Mouse (Mus musculus): Measurements from ENCODE around the gene Cpne1. TPM values are rescaled to one million over a fixed set of nuclear protein-coding genes. Genes with fewer than 3 reads are reported as not detected.

Gene Cpne1
- total and polyA plus RNA-seq, 2 experiments from 2014 or later: 18.3 to 47.5 TPM

DNA sequence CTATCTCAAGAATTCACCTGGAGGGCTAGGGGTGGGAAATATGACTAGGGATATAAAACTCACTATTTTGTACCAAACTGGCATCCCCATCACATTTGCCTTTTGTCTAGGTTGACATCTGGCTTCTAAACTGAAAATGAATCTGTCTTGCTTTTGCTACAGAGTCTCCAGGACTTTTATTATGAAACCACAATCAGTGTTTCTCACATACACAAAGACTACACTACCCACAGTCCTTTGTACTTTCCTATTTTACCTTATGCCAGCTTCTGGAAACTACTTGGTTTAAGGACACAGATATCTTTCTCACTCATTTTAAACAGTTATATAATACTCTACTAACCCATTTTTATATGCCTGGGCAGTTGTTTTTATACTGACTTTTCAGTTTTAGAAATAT lies 86.3 kb downstream of the Cpne1 start:
- DNase-seq (ENCODE audit: low spot score) (no peak), ATAC-seq (ENCODE audit: insufficient read depth, low read depth) (no peak)
- H3K36me3 ChIP-seq (replicated peaks; ENCODE audit: control insufficient read depth, insufficient read depth, low read length): no peaks in the 10 kb centered on the region
- H3K27ac ChIP-seq (ENCODE audit: low read depth): no peak overlapping the region
- H3K4me1 ChIP-seq (ENCODE audit: control insufficient read depth, insufficient read depth): no peaks in the 10 kb centered on the region
- no peak overlapping the region for H3K4me2 ChIP-seq (ENCODE audit: low read depth, low read length)
- H3K9ac ChIP-seq (replicated peaks; ENCODE audit: low read depth, low read length): no peak overlapping the region
- H3K9me3 ChIP-seq (replicated peaks; ENCODE audit: control insufficient read depth, low read length): no peaks in the 10 kb centered on the region
- no peak overlapping the region for H3K4me3 ChIP-seq (ENCODE audit: low read depth, low read length)
- no peaks in the 10 kb centered on the region for H3K27me3 ChIP-seq (ENCODE audit: control insufficient read depth, insufficient read depth, low read length)
- no peak for TF ChIP-seq CTCF (IDR thresholded peaks at IDR 0.05; ENCODE audit: low read depth)
- TF ChIP-seq EP300 (IDR thresholded peaks at IDR 0.05; ENCODE audit: low read depth): no peak

Other genes with a start within 250 kb of the Cpne1 start
- 85.7 and 167 TPM in 2 replicates for gene Uqcc1, start 181.7 kb downstream of the Cpne1 start, total RNA-seq (2014; rRNA removed; ENCODE audit: low replicate concordance)
- gene Uqcc1, start 181.7 kb downstream of the Cpne1 start, polyA plus RNA-seq (2015; fragmentation: Nextera tagmentation; extraction: Ambion mirVana): 149 and 167 TPM in 2 replicates
- gene Gm15557, start 171.2 kb downstream of the Cpne1 start, total RNA-seq (2014; rRNA removed; ENCODE audit: low replicate concordance): not detected in 2 replicates
- gene Gm15557, start 171.2 kb downstream of the Cpne1 start, polyA plus RNA-seq (2015; fragmentation: Nextera tagmentation; extraction: Ambion mirVana): not detected in 2 replicates
- gene Gdf5, start 166.6 kb downstream of the Cpne1 start, total RNA-seq (2014; rRNA removed; ENCODE audit: low replicate concordance): 0.84 TPM in 1 of 2 replicates, not detected in the other
- gene Gdf5, start 166.6 kb downstream of the Cpne1 start, polyA plus RNA-seq (2015; fragmentation: Nextera tagmentation; extraction: Ambion mirVana): 0.10 and 0.22 TPM in 2 replicates
- 3.7 and 9.8 TPM in 2 replicates for gene Cep250, start 155.5 kb downstream of the Cpne1 start, total RNA-seq (2014; rRNA removed; ENCODE audit: low replicate concordance)
- gene Cep250, start 155.5 kb downstream of the Cpne1 start, polyA plus RNA-seq (2015; fragmentation: Nextera tagmentation; extraction: Ambion mirVana): 3.6 and 4.0 TPM in 2 replicates
- 0.04 and 0.58 TPM in 2 replicates for gene 6430550D23Rik, start 104.0 kb downstream of the Cpne1 start, total RNA-seq (2014; rRNA removed; ENCODE audit: low replicate concordance)
- gene 6430550D23Rik, start 104.0 kb downstream of the Cpne1 start, polyA plus RNA-seq (2015; fragmentation: Nextera tagmentation; extraction: Ambion mirVana): 0.10 and 0.65 TPM in 2 replicates
- gene Ergic3, start 103.9 kb downstream of the Cpne1 start, total RNA-seq (2014; rRNA removed; ENCODE audit: low replicate concordance): 73.9 and 94.5 TPM in 2 replicates
- gene Ergic3, start 103.9 kb downstream of the Cpne1 start, polyA plus RNA-seq (2015; fragmentation: Nextera tagmentation; extraction: Ambion mirVana): 99.5 and 100 TPM in 2 replicates
- gene Fer1l4, start 59.0 kb downstream of the Cpne1 start, total RNA-seq (2014; rRNA removed; ENCODE audit: low replicate concordance): 0.61 TPM in 1 of 2 replicates, not detected in the other
- not detected in 2 replicates for gene Fer1l4, start 59.0 kb downstream of the Cpne1 start, polyA plus RNA-seq (2015; fragmentation: Nextera tagmentation; extraction: Ambion mirVana)
- 0.08 and 2.1 TPM in 2 replicates for gene Spag4, start 46.8 kb downstream of the Cpne1 start, total RNA-seq (2014; rRNA removed; ENCODE audit: low replicate concordance)
- 0.84 and 1.2 TPM in 2 replicates for gene Spag4, start 46.8 kb downstream of the Cpne1 start, polyA plus RNA-seq (2015; fragmentation: Nextera tagmentation; extraction: Ambion mirVana)
- 33.2 and 35.0 TPM in 2 replicates for gene Rbm12, start within 50 bp of the Cpne1 start, total RNA-seq (2014; rRNA removed; ENCODE audit: low replicate concordance)
- 8.8 and 9.5 TPM in 2 replicates for gene Rbm12, start within 50 bp of the Cpne1 start, polyA plus RNA-seq (2015; fragmentation: Nextera tagmentation; extraction: Ambion mirVana)
- 25.7 and 36.5 TPM in 2 replicates for gene Gm28036, start 15.1 kb upstream of the Cpne1 start, total RNA-seq (2014; rRNA removed; ENCODE audit: low replicate concordance)
- gene Gm28036, start 15.1 kb upstream of the Cpne1 start, polyA plus RNA-seq (2015; fragmentation: Nextera tagmentation; extraction: Ambion mirVana): 4.1 and 6.2 TPM in 2 replicates
- gene Romo1, start 32.1 kb upstream of the Cpne1 start, total RNA-seq (2014; rRNA removed; ENCODE audit: low replicate concordance): 113 and 154 TPM in 2 replicates
- gene Romo1, start 32.1 kb upstream of the Cpne1 start, polyA plus RNA-seq (2015; fragmentation: Nextera tagmentation; extraction: Ambion mirVana): 607 and 610 TPM in 2 replicates
- gene Nfs1, start 32.2 kb upstream of the Cpne1 start, total RNA-seq (2014; rRNA removed; ENCODE audit: low replicate concordance): 104 and 106 TPM in 2 replicates
- gene Nfs1, start 32.2 kb upstream of the Cpne1 start, polyA plus RNA-seq (2015; fragmentation: Nextera tagmentation; extraction: Ambion mirVana): 71.4 and 75.1 TPM in 2 replicates
- gene Rbm39, start 68.3 kb upstream of the Cpne1 start, total RNA-seq (2014; rRNA removed; ENCODE audit: low replicate concordance): 272 and 376 TPM in 2 replicates
- gene Rbm39, start 68.3 kb upstream of the Cpne1 start, polyA plus RNA-seq (2015; fragmentation: Nextera tagmentation; extraction: Ambion mirVana): 315 and 343 TPM in 2 replicates
- 8.3 and 10.6 TPM in 2 replicates for gene Phf20, start 84.5 kb upstream of the Cpne1 start, total RNA-seq (2014; rRNA removed; ENCODE audit: low replicate concordance)
- 29.5 and 30.4 TPM in 2 replicates for gene Phf20, start 84.5 kb upstream of the Cpne1 start, polyA plus RNA-seq (2015; fragmentation: Nextera tagmentation; extraction: Ambion mirVana)
- 0.12 and 1.1 TPM in 2 replicates for gene Cnbd2, start 200.3 kb upstream of the Cpne1 start, total RNA-seq (2014; rRNA removed; ENCODE audit: low replicate concordance)
- 3.3 and 3.7 TPM in 2 replicates for gene Cnbd2, start 200.3 kb upstream of the Cpne1 start, polyA plus RNA-seq (2015; fragmentation: Nextera tagmentation; extraction: Ambion mirVana)
- 214 and 265 TPM in 2 replicates for gene Scand1, start 200.7 kb upstream of the Cpne1 start, total RNA-seq (2014; rRNA removed; ENCODE audit: low replicate concordance)
- 82.3 and 90.2 TPM in 2 replicates for gene Scand1, start 200.7 kb upstream of the Cpne1 start, polyA plus RNA-seq (2015; fragmentation: Nextera tagmentation; extraction: Ambion mirVana)